Mouse (Mus musculus) stomach, postnatal 0 days (tissue): Measurements from ENCODE around the gene Rps5. TPM values are rescaled to one million over a fixed set of nuclear protein-coding genes. Genes with fewer than 3 reads are reported as not detected.
"Not testable (repeated sequence)": the region's sequence is repeated elsewhere in the genome, so short reads cannot be mapped to it uniquely, and the experiment has no call there.

Experiments
- ATAC-seq: fragments of 200-750 bp; cut with Nextera tagmentation; 2 replicates; pipeline ENCODE4 v1.8.0; 2017; ENCODE audit not compliant: low FRiP score, low TSS enrichment
- DNase-seq: peaks from one replicate; pipeline ENCODE4 v3.0.0-alpha.2; 2016; ENCODE audit warnings: low spot score
- H3K27ac ChIP-seq: fragments of 300-500 bp; sonication (generic); replicated peaks from 2 replicates; pipeline ENCODE4 v1.5.1; 2014; ENCODE audit warnings: mild to moderate bottlenecking, control low read depth
- H3K27me3 ChIP-seq: fragments of 300-500 bp; sonication (generic); 2 replicates; pipeline ENCODE4 v1.6.1; 2014; ENCODE audit warnings: low read length; ENCODE audit not compliant: control insufficient read depth, insufficient read depth
- H3K36me3 ChIP-seq: fragments of 300-500 bp; sonication (generic); 2 replicates; pipeline ENCODE4 v1.6.1; 2014; ENCODE audit warnings: low read length, mixed read lengths; ENCODE audit not compliant: control insufficient read depth, insufficient read depth
- H3K4me1 ChIP-seq: fragments of 300-500 bp; sonication (generic); replicated peaks from 2 replicates; pipeline ENCODE4 v1.6.1; 2014; ENCODE audit warnings: antibody characterized with exemption; ENCODE audit not compliant: control insufficient read depth, insufficient read depth
- H3K4me2 ChIP-seq: fragments of 300-500 bp; sonication (generic); replicated peaks from 2 replicates; pipeline ENCODE4 v1.6.1; 2014; ENCODE audit warnings: low read depth, mild to moderate bottlenecking, control low read depth, moderate library complexity
- H3K4me3 ChIP-seq: fragments of 300-500 bp; sonication (generic); 2 replicates; pipeline ENCODE4 v1.5.1; 2014; ENCODE audit warnings: low read depth, low read length, control low read depth
- H3K9ac ChIP-seq: fragments of 300-500 bp; sonication (generic); 2 replicates; pipeline ENCODE4 v1.6.1; 2014; ENCODE audit warnings: mild to moderate bottlenecking, low read length, control low read depth, mixed read lengths
- H3K9me3 ChIP-seq: fragments of 300-500 bp; sonication (generic); 2 replicates; pipeline ENCODE4 v1.6.1; 2016; ENCODE audit warnings: low read length; ENCODE audit not compliant: control insufficient read depth
- CTCF ChIP-seq: IDR thresholded peaks from 2 replicates; pipeline ENCODE4 v1.5.1; 2016; ENCODE audit warnings: antibody characterized with exemption, low read depth, mild to moderate bottlenecking, moderate library complexity
- EP300 ChIP-seq: optimal IDR thresholded peaks from 2 replicates; pipeline ENCODE3; 2016; ENCODE audit warnings: antibody characterized with exemption
- WGBS: fragments of 180-500 bp; shearing (Covaris S2); extraction: QIAGEN DNeasy Blood & Tissue Kit; methylation state at CpG from one replicate; pipeline ENCODE4 v1.1.7; 2014; 5-methylcytosine and 5-hydroxymethylcytosine counted together
- polyA plus RNA-seq: library from polyadenylated mRNA; unstranded; fragments of >200 nt; fragmentation: Nextera tagmentation; extraction: Ambion mirVana; gene quantifications from 2 replicates; pipeline ENCODE4 v1.2.1, GENCODE M21; 2015

The Rps5 gene
- polyA plus RNA-seq, 1 experiment from 2014 or later: 821 TPM

DNA sequence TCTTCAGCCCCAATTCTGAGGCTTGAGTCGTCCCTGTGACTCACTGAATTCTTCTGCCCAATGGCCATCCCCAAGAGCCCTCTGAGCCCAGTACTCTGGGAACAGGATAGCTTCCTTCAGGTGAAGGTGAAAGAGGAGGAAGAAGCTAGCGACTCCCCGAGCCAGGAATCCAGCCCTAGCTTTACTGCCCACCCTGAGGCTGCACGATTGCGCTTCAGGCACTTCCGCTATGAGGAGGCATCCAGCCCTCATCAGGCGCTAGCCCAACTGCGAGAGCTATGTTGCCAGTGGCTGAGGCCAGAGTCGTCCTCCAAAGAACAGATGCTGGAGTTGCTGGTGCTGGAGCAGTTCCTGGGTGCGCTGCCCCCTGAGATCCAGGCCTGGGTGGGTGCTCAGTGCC, 18.5 kb upstream of the Rps5 start:
- peaks cover 10% of the 10 kb centered on the region; the same call in 1 of the 2 replicates for H3K36me3 ChIP-seq
- 65% methylated on average over 10 of the region's 10 CpGs for WGBS
- H3K4me3 ChIP-seq: no peak overlapping the region
- DNase-seq (no peak), ATAC-seq (no peak)
- no peaks in the 10 kb centered on the region for H3K9me3 ChIP-seq
- H3K27me3 ChIP-seq: no peaks in the 10 kb centered on the region
- TF ChIP-seq EP300: no peak
- TF ChIP-seq CTCF: no peak
- no peak overlapping the region for H3K9ac ChIP-seq
- no peak overlapping the region for H3K4me2 ChIP-seq
- H3K4me1 ChIP-seq: no peaks in the 10 kb centered on the region
- no peak overlapping the region for H3K27ac ChIP-seq

DNA sequence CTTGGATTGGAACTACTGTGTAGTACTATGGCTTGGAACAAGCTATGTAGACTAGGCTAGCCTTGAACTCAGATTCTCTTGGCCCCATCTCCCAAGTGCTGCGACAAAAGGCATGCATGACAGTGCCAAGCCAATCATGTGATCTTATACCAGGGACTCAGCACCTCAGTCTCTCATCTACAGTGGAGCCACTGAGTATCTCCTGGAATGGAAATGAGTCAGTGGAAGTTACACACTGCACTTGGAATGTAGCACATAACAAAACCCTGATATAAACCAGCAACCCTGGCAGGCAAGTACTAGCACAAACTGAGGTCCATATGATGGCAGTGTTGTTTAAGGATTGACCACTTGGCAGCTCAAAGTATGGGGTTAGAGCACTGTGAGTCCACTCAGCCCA, 16.9 kb upstream of the Rps5 start:
- 88% methylated on average over 1 of the region's 1 CpGs for WGBS
- Histone ChIP-seq H3K27me3 (no peaks in the 10 kb centered on the region), H3K4me1 (no peaks in the 10 kb centered on the region), H3K4me3 (no peak overlapping the region), H3K9me3 (no peaks in the 10 kb centered on the region), H3K36me3 (peaks cover 10% of the 10 kb centered on the region; the same call in 1 of the 2 replicates), H3K27ac (no peak overlapping the region), H3K4me2 (no peak overlapping the region), H3K9ac (no peak overlapping the region)
- DNase-seq (no peak), ATAC-seq (0 out of 2 replicates have a peak, but pooled peaks have one; percentile 43)
- TF ChIP-seq EP300 (no peak), CTCF (peak; percentile 17; the same call in 1 of the 2 replicates)

DNA sequence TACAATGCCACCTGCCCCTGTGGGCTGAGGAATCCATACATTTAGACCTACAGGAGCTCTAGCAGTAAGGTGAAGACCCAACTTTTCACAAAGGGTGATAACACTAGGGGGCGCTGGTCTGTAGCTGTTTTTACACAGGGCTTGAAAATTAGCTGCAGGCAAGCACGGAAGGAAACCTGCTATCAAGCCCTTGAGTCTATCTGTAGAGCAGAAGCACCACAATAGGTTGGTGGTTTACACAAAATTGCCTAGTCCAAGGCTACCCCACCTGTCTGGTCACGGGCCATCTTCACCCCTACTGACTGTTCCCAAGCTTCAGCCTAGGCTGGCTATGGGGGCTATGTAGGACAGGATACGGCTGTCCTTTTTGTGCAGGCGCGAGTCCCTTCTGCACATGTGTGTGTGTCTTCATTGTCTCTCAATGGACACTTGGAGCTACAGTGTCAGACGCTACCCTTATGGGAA, 12.6 kb upstream of the Rps5 start:
- H3K9ac ChIP-seq: no peak overlapping the region; the same call in 1 of the 2 replicates
- ATAC-seq (peak; percentile 41), DNase-seq (peak; percentile 77)
- H3K36me3 ChIP-seq: peaks cover 10% of the 10 kb centered on the region; the same call in 1 of the 2 replicates
- H3K27ac ChIP-seq: peak overlapping the region; percentile 94
- H3K4me1 ChIP-seq: no peaks in the 10 kb centered on the region
- H3K9me3 ChIP-seq: no peaks in the 10 kb centered on the region
- H3K27me3 ChIP-seq: no peaks in the 10 kb centered on the region
- peak overlapping the region; percentile 52 for H3K4me2 ChIP-seq
- TF ChIP-seq EP300: no peak
- peak; percentile 80 for TF ChIP-seq CTCF
- H3K4me3 ChIP-seq: peak overlapping the region; percentile 54
- WGBS: 46% methylated on average over 7 of the region's 7 CpGs

DNA sequence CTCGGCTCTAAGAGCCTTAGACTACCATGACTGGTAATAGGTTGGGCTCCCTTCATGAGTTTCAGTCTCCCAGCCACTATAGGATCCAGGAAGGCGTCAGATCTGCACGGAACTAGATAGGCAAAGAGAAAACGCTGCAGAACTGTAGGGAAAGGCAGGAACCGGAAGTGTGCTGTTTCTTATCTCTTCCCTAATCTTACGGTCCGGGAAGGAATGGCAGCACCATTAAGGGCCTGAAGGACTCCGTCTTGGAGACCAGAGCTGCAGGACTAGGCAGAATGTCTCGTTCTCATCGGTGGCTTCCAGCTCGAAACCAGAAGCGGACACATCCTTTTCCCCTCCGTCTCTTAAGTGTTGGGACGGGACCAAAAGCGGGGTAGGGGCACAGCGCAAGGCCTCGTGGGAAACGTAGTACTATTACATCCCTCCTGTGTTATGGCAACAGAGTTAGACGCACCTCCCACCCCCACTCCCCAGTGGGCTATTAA, 11.9 kb upstream of the Rps5 start:
- Histone ChIP-seq H3K27me3 (no peaks in the 10 kb centered on the region), H3K9ac (peak overlapping the region; percentile 67), H3K9me3 (no peaks in the 10 kb centered on the region), H3K36me3 (peaks cover 10% of the 10 kb centered on the region; the same call in 1 of the 2 replicates), H3K27ac (peak overlapping the region; percentile 94), H3K4me3 (peak overlapping the region; percentile 54), H3K4me2 (peak overlapping the region; percentile 52), H3K4me1 (no peaks in the 10 kb centered on the region)
- TF ChIP-seq EP300 (no peak), CTCF (no peak)
- WGBS: 5% methylated on average over 19 of the region's 19 CpGs
- ATAC-seq: peak; percentile 82
- DNase-seq: peak; percentile 53

DNA sequence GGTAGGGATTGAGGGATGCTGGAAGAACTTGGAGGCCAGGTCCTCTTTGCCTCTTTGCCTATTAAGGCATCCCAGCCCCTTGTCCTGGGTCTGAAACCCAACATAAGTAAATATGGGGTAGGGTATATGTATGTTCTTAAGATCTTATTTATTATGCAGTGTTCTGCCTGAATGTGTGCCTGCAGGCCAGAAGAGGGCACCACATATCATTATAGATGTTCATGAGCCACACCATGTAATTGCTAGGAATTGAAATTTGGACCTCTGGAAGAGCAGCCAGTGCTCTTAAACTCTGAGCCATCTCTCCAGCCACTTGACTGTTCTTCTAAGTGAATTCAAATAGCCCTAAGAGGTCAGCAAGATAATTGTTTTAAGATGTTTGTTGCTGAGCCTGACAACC, 8.5 kb upstream of the Rps5 start:
- Histone ChIP-seq H3K9me3 (no peaks in the 10 kb centered on the region), H3K4me3 (no peak overlapping the region), H3K27ac (no peak overlapping the region), H3K36me3 (no peaks in the 10 kb centered on the region), H3K4me1 (no peaks in the 10 kb centered on the region), H3K9ac (no peak overlapping the region), H3K4me2 (no peak overlapping the region), H3K27me3 (no peaks in the 10 kb centered on the region)
- TF ChIP-seq CTCF (peak; percentile 72), EP300 (no peak)
- ATAC-seq (no peak), DNase-seq (no peak)

DNA sequence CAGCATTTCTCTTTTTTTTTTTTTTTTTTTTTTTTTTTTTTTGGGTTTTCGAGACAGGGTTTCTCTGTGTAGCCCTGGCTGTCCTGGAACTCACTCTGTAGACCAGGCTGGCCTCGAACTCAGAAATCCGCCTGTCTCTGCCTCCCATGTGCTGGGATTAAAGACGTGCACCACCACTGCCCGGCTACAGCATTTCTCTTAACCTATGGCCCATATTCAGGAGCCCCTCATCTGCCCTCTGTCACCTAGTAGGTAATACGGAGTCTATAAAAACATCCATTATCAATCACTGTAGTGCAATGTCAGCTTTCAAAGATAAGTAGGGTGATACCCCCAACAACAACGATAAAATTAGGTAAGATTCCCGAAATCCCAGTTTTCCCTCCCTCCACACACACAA, 1.6 kb upstream of the Rps5 start:
- H3K27ac ChIP-seq, H3K9ac ChIP-seq, H3K9me3 ChIP-seq, H3K36me3 ChIP-seq, ATAC-seq, H3K4me2 ChIP-seq, H3K4me1 ChIP-seq, DNase-seq, H3K27me3 ChIP-seq, H3K4me3 ChIP-seq: not testable (repeated sequence)
- WGBS: 79% methylated on average over 6 of the region's 8 CpGs
